Mouse (Mus musculus): ENCODE results near the gene Kif26b. TPM values are rescaled to one million over a fixed set of nuclear protein-coding genes. Genes with fewer than 3 reads are reported as not detected.

Gene Kif26b
- 2.0 TPM for polyA plus RNA-seq (2014; fragmentation: Illumina TruSeq; extraction: RNeasy Lipid Tissue Mini Kit (QIAGEN cat#74804))

DNA sequence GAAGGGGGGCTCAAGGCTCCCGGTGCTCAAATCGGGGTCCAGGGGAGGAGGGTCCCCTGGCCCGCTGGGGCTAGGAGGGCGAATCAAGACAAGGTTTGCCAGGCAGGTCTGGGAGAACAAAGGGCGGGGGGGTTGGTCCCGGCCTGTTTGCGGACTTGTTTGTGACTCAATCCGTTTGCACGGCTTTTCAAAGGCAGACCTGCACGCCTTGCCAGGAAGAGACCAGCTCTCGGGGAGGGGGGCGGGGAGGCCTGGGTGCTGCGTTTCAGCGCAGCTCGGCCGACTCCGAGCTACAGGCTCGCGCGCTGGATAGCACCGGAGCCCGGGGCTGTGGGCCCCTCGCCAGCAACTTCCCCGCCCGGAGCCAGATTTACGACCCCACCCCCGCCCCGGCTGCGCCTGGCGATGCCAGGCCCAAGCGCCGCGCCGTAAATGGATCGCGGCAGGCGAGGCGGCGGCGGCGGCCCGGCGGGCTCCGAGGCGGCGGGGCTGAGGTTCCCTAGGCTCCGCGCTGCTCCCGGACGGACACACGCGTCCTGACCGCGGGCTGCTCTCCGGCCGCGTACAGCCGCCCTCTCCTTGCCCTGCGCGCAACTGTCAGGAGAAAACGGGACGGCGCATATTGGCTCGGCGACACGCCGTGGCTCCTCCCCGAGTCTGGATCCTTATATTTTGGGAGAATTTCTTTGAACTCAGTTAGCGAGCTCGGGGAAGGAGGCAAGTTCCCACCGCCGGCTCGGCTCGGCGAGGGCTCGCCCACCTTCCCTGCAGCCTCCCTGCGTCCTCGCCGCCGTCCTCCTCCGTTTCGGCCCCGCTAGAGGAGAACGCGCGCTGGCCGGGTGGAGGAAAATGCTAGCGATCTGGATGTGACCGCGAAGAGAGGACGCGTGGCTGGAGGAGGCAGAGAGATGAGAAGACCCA is at the start of gene Kif26b:
Gene Kif26b, plus strand, starts transcription at position 695 of the 921 bp plus-strand sequence.

Other genes starting within 250 kb of the Kif26b start
- gene Cox20, start 210.0 kb upstream of the Kif26b start, polyA plus RNA-seq (2014; fragmentation: Illumina TruSeq; extraction: RNeasy Lipid Tissue Mini Kit (QIAGEN cat#74804)): 442 TPM
- 1,683 TPM for gene Hnrnpu, start 191.3 kb upstream of the Kif26b start, polyA plus RNA-seq (2014; fragmentation: Illumina TruSeq; extraction: RNeasy Lipid Tissue Mini Kit (QIAGEN cat#74804))
- gene Efcab2, start 123.0 kb upstream of the Kif26b start, polyA plus RNA-seq (2014; fragmentation: Illumina TruSeq; extraction: RNeasy Lipid Tissue Mini Kit (QIAGEN cat#74804)): 17.8 TPM

Data from ovary, adult 10 weeks (tissue).